Mouse (Mus musculus): ENCODE data around the gene Otof.

DNA sequence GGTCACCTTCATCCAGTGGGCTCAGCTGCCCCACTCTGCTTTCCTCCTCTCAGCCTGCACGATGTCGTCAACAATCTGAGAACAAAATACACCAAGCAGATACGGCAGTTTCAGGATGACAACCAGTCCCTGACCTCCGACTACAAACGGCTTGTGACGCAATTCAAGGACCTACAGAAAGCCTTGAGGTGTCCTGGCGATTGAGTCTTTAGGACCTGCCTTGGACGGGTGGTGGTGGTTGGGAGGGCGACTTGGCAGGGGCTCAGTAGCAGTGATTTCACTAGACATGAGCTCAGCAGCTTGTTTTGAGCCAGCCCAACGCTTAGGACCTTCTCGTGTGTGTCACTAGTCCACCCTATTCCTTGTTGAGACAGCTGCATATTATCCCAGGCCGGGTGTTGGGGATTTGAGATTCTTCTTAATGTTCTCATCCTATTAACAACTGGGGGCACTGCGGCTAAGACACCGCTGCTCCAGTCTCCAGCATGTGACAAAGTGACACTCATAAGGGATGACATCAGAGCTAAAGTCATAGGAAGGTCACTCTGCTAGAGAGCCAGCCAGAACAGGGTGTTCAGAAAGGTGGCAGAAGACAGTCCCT lies 106.1 kb downstream of the Otof start:
- TF ChIP-seq CTCF (IDR thresholded peaks at IDR 0.05) (no peak), POLR2A (IDR thresholded peaks at IDR 0.05; ENCODE audit: insufficient read depth, low read depth, low read length) (no peak), EP300 (IDR thresholded peaks at IDR 0.05; ENCODE audit: insufficient read depth, low read depth, low read length) (no peak)
